9 mouse cellular contexts compared by ENCODE assay signal in the genomic region with DNA sequence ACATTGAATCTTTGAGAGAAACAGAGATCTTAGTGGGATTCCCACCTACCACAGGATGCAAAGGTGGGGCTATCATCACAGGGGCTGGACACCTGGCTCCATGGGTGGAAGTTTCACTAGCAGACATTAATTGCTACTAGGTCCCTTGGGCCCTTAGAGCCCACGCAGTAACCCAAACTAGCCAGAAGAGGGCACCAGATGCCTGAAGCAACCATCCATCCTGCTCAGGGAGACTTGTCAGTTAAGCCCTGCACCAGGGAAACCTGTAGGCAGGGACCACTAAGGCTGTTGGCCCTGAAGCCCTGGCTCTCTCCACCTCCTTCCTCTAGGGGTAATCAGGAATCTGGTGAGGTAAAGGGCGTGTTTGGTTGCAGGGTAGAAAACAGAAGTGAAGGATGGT. TPM values are rescaled to one million over a fixed set of nuclear protein-coding genes. Genes with fewer than 3 reads are reported as not detected.
DNase-seq lines count a peak whose midpoint lies in the region; ATAC-seq and TF ChIP-seq lines count a peak whose summit lies in the region.
"Had no signal": no experiment of that assay in that cellular context is flagged by ENCODE, and none has a peak within 500 bp of the region (broad histone marks: within the 10 kb centered on the region; RNA-seq: fewer than 3 reads in every experiment).

No protein-coding gene starts in this region.

- no peak overlapping the region for H3K4me3 ChIP-seq in gastrocnemius, adult 2 months
- no peak overlapping the region for H3K4me3 ChIP-seq in lung, postnatal 0 days (ENCODE audit: low read depth, low read length)

- H3K4me2 ChIP-seq in lung, postnatal 0 days (replicated peaks; ENCODE audit: low read depth, low read length): no peak overlapping the region

- no peak for TF ChIP-seq EP300 in lung, postnatal 0 days (IDR thresholded peaks at IDR 0.05)

- H3K9ac ChIP-seq in lung, postnatal 0 days (replicated peaks; ENCODE audit: low read depth): no peak overlapping the region

- no peak for ATAC-seq in lung, postnatal 0 days

- DNase-seq in gastrocnemius, adult 2 months: peak; percentile 63
- DNase-seq in gastrocnemius, postnatal 4 days (ENCODE audit: low spot score in 2 of 2): no peak
- DNase-seq in urinary bladder, postnatal 14 days (ENCODE audit: low spot score): peak; percentile 60
- no peak for DNase-seq in urinary bladder, postnatal 4 days (ENCODE audit: low spot score in 2 of 2)
- DNase-seq in embryo, embryonic 10 days (ENCODE audit: low spot score): peak; percentile 63
- peak; percentile 73 for DNase-seq in kidney, adult 9 months
- DNase-seq in lung, postnatal 0 days (ENCODE audit: low spot score): peak; percentile 78
- DNase-seq in thymus, postnatal 14 days: peak; percentile 41

- 0 out of 2 replicates have a peak, but pooled peaks cover 6% of the 10 kb centered on the region for H3K4me1 ChIP-seq in lung, postnatal 0 days (ENCODE audit: insufficient read depth, low read depth, low read length)

- H3K36me3 ChIP-seq in lung, postnatal 0 days (ENCODE audit: insufficient read depth, low read length): no peaks in the 10 kb centered on the region

- 11% methylated on average over 2 of the region's 2 CpGs for WGBS in lung, postnatal 0 days

- TF ChIP-seq CTCF in gastrocnemius, adult 2 months (IDR thresholded peaks at IDR 0.05): peak; percentile 94
- TF ChIP-seq CTCF in lung, postnatal 0 days (IDR thresholded peaks at IDR 0.05): peak; percentile 96

- no peaks in the 10 kb centered on the region for H3K27me3 ChIP-seq in lung, postnatal 0 days (replicated peaks; ENCODE audit: insufficient read depth, low read length)

- no peaks in the 10 kb centered on the region for H3K9me3 ChIP-seq in lung, postnatal 0 days (ENCODE audit: low read length)

- 0 out of 2 replicates have a peak overlapping the region, but pooled peaks have one; percentile 7 for H3K27ac ChIP-seq in gastrocnemius, adult 2 months
- H3K27ac ChIP-seq in lung, postnatal 0 days (ENCODE audit: low read length): no peak overlapping the region

- intact Hi-C loops in gastrocnemius, adult 2 months (cut with DNase I): loop anchor here (1.0 kb wide), 1 partner anchor 50 kb away; no protein-coding TSS in a partner anchor

RNA-seq across cellular contexts. Expression of a gene that starts 8.5 kb away (rescaled TPM):
- total RNA-seq in gastrocnemius, adult 2 months (2021): under 1 TPM; 0.20 to 0.25 TPM
- under 1 TPM; 0.59 to 0.75 TPM for total RNA-seq in gastrocnemius, postnatal 4 days (2021)
- 2.4 and 2.7 TPM in 2 replicates for polyA plus RNA-seq in lung, postnatal 0 days (2015; fragmentation: Nextera tagmentation; extraction: Ambion mirVana)

RNA-seq across cellular contexts. Expression of a gene that starts 46.6 kb away (rescaled TPM):
- total RNA-seq in gastrocnemius, adult 2 months (2021): not detected
- not detected for total RNA-seq in gastrocnemius, postnatal 4 days (2021)
- polyA plus RNA-seq in lung, postnatal 0 days (2015; fragmentation: Nextera tagmentation; extraction: Ambion mirVana): not detected in 2 replicates
- total RNA-seq: layer of hippocampus, postnatal 14 days had no signal

Comparison
In these comparisons a context has a peak if more than half of its experiments do, and no peak if none do; other contexts are left out.
1. DNase-seq: peak in gastrocnemius, adult 2 months (single experiment), urinary bladder, postnatal 14 days (single experiment), embryo, embryonic 10 days (single experiment), kidney, adult 9 months (single experiment), lung, postnatal 0 days (single experiment) and thymus, postnatal 14 days (single experiment); none in gastrocnemius, postnatal 4 days (0 of 2) and urinary bladder, postnatal 4 days (0 of 2).